Mouse (Mus musculus): ENCODE measurements around the gene Dpagt1. TPM values are rescaled to one million over a fixed set of nuclear protein-coding genes. Genes with fewer than 3 reads are reported as not detected.
"Not testable (repeated sequence)": the region's sequence is repeated elsewhere in the genome, so short reads cannot be mapped to it uniquely, and the experiment has no call there.

Dpagt1 gene
- total RNA-seq, 2 experiments from 2014 or later, result 15.5 to 17.9 TPM

DNA sequence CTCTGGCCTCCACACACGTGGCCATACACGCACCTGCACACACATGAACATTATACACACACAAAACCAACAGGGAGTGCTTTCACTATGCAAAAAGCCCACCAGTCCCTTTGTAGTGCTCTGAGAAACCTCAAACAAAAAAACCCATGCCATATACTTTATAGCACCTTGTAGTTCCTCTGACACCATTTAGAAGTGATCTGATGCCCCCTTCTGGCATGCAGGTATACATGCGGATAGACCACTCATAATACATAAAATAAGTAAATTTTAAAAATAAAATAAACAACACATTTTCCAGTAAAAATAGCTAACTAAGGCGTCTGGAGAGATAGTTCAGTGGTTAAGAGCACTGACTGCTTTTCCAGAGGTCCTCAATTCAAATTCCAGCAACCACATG is 31.4 kb downstream of the Dpagt1 start:
- intact Hi-C loops (cut with DNase I), result no loop called here
- no peak for DNase-seq (ENCODE audit: extremely low spot score in 1 of 2, low spot score in 2 of 2)

DNA sequence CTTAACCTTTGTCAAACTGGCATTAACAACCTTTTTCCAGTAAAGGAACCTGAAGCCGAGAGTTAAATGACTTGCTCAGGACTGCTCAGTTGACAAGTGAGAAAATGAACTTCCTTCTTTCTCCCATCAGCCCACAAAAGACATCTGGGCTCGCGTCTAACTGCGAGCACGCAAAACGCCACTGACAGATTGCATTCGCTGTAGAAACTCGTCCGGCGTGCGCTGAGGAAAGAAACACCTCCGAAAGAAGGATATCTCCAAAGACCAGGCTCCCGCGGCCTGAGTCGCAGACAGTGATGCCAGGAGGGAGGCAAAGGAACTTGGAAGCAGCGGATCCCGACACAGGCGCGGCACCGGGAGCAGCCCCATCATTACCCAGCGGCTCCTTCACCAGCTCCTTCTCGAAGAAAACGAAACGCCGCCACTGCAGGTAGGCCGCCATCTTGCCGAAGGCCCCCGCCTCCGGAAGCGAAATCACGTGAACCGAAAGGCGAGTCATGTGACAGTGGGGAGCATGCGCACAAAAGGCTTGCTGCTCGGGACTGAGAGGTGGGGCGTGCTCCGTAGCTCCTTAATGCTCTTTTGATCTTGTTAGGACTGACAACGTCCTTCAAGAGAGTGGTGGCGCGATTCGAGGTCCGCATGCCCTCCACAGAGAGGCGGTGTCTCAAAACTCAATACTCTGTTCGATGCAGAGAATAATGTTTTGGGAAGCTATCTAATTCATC is 35.5 kb downstream of the Dpagt1 start, which contains the start of gene Vps11:
TSS of gene Vps11 (minus strand) at position 481 of the 728 bp plus-strand sequence.
- intact Hi-C loops (cut with DNase I), result no loop called here
- DNase-seq (ENCODE audit: extremely low spot score in 1 of 2, low spot score in 2 of 2), result peak; percentile 94 to 97

DNA sequence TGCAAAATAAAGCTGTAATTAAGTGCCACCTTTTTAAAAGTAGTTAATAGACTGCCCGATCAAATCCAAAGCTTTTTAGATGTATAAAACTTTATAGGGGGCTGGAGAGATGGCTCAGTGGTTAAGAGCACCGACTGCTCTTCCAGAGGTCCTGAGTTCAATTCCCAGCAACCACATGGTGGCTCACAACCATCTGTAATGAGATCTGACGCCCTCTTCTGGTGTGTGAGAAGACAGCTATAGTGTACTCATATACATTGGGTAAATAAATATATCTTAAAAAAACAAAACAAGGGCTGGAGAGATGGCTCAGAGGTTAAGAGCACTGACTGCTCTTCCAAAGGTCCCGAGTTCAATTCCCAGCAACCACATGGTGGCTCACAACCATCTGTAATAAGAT is 36.1 kb downstream of the Dpagt1 start:
- intact Hi-C loops (cut with DNase I), result not testable (repeated sequence)

DNA sequence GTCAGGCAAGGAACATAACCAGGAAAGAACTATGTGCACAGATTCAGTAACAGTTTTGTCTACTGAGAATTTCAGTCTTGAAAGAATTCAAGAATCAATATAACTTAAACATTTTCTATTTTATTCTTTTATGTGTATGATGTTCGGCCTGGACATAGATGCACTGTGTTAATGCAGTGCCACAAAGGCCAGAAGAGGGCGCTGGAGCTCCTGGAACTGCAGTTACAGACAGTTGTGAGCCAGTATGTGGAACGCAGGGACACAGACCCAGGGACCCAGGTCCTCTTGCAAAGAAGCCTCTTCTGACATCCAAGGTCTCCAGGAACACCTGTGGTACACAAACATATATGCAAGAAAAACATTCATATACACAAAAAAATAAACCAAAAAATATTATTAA is 38.7 kb downstream of the Dpagt1 start:
- no peak for DNase-seq (ENCODE audit: extremely low spot score in 1 of 2, low spot score in 2 of 2)
- intact Hi-C loops (cut with DNase I), result no loop called here

More for the DNA sequence above, 36.1 kb downstream of the Dpagt1 start:
- not testable (repeated sequence) for DNase-seq (ENCODE audit: extremely low spot score in 1 of 2, low spot score in 2 of 2)

DNA sequence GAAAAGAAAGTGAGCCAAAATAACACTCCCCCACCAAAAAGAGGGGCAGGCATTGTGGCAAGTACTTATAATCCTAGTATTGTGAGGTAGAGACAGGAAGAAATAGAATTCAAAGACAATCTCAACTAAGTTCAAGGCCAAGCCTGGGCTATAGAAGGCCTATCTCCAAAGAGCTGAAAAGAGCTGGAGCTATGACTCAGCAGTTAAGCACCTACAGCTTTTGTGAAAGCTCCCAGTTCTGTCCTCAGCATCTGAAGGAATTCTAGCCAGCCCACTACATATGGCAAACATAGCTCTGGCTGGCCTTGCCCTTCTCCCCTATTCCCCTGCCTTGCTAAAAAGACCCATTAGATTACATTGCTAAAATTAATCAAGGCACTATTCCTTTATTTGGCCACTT is 47.6 kb downstream of the Dpagt1 start:
- no peak for DNase-seq (ENCODE audit: extremely low spot score in 1 of 2, low spot score in 2 of 2)
- intact Hi-C loops (cut with DNase I), result no loop called here

DNA sequence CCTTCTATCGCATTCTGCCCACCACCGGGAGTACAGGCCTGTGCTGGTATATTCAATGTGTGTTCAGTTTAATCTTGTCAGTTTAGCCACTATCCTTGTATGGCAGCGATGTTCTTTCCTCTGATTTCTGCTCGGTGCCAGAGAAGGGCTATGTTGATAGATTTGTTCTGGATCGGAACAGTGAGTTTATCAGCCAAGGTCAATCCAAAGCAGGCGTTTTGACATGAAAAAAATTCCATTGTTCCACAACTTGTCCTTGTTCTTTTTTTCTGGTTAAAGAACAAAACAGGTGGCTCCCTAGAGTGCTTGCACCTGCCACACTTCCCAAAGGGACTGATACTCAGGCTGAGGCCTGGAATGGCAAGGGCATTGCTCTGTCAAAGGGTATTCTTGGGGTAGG is 50.3 kb downstream of the Dpagt1 start:
- no peak for DNase-seq (ENCODE audit: extremely low spot score in 1 of 2, low spot score in 2 of 2)
- intact Hi-C loops (cut with DNase I), result no loop called here

DNA sequence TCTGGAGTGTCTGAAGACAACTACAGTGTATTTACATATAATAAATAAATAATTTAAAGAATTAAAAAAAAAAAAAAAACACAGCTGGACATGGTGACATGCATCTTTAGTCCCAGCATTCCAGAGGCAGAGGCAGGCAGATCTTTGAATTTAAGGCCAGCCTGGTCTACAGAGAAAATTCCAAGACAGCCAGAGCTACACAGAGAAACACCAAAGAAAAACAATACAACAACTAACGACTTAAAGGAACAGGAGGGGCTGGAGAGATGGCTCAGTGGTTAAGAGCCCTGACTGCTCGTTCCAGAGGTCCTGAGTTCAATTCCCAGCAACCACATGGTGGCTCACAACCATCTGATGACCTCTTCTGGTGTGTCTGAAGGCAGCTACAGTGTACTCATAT is 51.5 kb downstream of the Dpagt1 start:
- intact Hi-C loops (cut with DNase I); DNase-seq (ENCODE audit: extremely low spot score in 1 of 2, low spot score in 2 of 2): not testable (repeated sequence)

DNA sequence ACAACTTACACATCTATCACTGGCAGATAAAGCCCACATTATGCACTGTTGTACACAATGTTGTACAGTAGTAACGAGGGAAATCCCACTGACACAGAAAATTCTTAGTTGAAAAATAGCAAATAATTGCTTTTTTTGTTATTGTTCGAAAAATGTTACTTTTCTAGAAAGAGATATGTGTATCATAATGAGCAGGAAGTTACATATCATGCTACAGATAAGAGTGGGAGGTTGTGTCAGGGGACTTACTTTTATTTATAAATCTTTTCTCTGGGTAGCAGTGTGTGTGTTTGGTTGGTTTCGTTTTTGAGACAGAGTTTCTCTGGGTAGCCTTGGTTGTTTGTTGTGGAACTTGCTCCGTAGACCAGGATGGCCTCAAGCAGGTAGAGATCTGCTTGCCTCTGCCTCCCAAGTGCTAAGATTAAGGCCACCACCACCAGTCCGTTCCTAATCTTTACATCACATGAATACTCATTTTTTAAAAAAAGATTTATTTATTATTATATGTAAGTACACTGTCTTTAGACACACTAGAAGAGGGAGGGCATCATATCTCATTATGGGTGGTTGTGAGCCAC is 52.4 kb downstream of the Dpagt1 start:
- intact Hi-C loops (cut with DNase I), result no loop called here
- DNase-seq (ENCODE audit: extremely low spot score in 1 of 2, low spot score in 2 of 2), result no peak

DNA sequence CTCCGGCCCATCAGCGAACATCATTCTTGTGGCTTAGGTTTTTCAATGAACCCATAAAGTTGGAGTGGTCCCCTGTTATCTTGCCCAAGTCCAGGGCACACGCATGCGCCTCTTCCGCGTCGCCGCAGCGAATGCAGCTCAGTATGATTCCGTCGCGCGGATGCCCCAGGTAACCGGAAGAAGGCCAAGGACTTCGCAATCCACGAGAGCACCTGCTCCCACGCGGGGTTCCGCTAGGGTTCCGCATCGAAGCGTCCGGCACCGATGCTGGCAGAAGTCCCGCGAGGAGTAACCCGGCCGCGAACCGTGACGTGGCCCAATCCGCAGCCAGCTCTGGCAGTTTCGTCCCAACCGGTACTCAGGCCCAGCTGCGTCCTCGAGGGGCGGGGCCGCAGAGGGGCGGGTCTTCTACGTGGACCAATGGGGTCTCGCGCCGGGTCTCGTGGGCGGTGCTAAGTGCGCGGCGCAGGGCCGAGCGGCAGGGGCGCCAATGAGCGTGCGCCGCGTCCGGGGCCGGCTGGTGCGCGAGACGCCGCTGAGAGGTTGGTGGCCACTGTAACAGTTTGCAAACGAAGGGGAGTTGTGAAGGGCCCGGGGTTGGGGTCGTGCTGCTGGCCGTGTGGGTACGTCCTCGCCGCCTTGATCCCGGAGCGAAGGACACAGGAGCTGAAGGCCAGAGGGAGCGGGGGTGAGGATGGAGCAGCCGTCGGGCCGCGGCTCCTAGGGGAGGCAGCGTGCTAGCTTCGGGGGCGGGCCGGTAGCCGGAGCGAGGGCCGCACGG is 53.4 kb downstream of the Dpagt1 start, which contains the start of gene Hyou1:
TSS of gene Hyou1 (plus strand) at position 437 of the 781 bp plus-strand sequence.
- peak; percentile 99 for DNase-seq (ENCODE audit: extremely low spot score in 1 of 2, low spot score in 2 of 2)

DNA sequence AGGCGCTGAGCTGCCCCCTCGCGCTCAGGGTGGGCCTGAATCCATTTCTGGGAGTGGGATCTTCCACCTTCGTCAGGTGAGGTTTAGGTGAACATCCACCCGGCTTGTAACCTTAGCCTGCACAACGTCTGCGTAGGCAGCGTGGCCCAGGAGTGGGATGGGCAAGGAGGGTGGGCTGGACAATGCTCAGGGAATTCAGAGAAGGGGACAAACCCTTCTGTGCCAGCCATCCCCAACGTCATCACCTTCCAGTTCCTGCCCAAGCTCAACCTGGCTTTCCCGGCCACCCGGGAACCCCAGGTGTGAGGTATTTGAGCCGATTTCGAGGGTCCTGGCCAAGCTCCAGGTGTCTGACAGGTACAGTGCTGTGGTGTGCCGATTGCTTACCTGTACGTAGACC is 54.0 kb downstream of the Dpagt1 start:
- intact Hi-C loops (cut with DNase I), result no loop called here
- peak in 1 of 2 experiments; percentile 43 for DNase-seq (ENCODE audit: extremely low spot score in 1 of 2, low spot score in 2 of 2)

More for the DNA sequence above, 53.4 kb downstream of the Dpagt1 start, which contains the start of gene Hyou1:
- intact Hi-C loops (cut with DNase I), result no loop called here

Small RNA genes within 50 kb of the gene (microRNA-seq; reads per million reads assigned to microRNA genes)
- gene Gm44335, result not detected

Other genes with a start within 250 kb of the Dpagt1 start
- gene Mfrp, start 224.3 kb upstream of the Dpagt1 start, total RNA-seq (2021), result under 1 TPM in 1 of 2 experiments, not detected in 1; 0.17 TPM
- gene C1qtnf5, start 218.8 kb upstream of the Dpagt1 start, total RNA-seq (2021), result 10 to 100 TPM; 11.2 to 12.1 TPM
- gene Gm49380, start 212.5 kb upstream of the Dpagt1 start, total RNA-seq (2021), result not detected
- 10 to 100 TPM; 30.1 to 33.4 TPM for gene Rnf26, start 212.5 kb upstream of the Dpagt1 start, total RNA-seq (2021)
- gene Mcam, start 191.6 kb upstream of the Dpagt1 start, total RNA-seq (2021), result 10 to 100 TPM; 19.2 to 22.2 TPM
- 10 to 100 TPM; 48.6 to 49.9 TPM for gene Cbl, start 92.0 kb upstream of the Dpagt1 start, total RNA-seq (2021)
- 1 to 10 TPM in 1 of 2 experiments, under 1 TPM in 1; 0.69 to 1.9 TPM for gene Ccdc153, start 85.3 kb upstream of the Dpagt1 start, total RNA-seq (2021)
- gene Pdzd3, start 74.5 kb upstream of the Dpagt1 start, total RNA-seq (2021), result under 1 TPM; 0.53 to 0.60 TPM
- 10 to 100 TPM; 11.9 to 14.8 TPM for gene Nlrx1, start 57.4 kb upstream of the Dpagt1 start, total RNA-seq (2021)
- gene Abcg4, start 37.4 kb upstream of the Dpagt1 start, total RNA-seq (2021), result 10 to 100 TPM; 68.0 to 73.2 TPM
- gene Hinfp, start 20.3 kb upstream of the Dpagt1 start, total RNA-seq (2021), result 10 to 100 TPM; 27.1 to 28.3 TPM
- 100 to 1,000 TPM; 151 to 158 TPM for gene C2cd2l, start 5.7 kb upstream of the Dpagt1 start, total RNA-seq (2021)
- gene H2afx, start 8.7 kb downstream of the Dpagt1 start, total RNA-seq (2021), result 10 to 100 TPM; 66.5 to 67.6 TPM
- gene Hmbs, start 18.2 kb downstream of the Dpagt1 start, total RNA-seq (2021), result 10 to 100 TPM; 20.5 to 24.0 TPM
- gene Vps11, start 35.7 kb downstream of the Dpagt1 start, total RNA-seq (2021), result 10 to 100 TPM; 42.6 to 49.1 TPM
- 10 to 100 TPM; 87.1 to 89.3 TPM for gene Hyou1, start 53.5 kb downstream of the Dpagt1 start, total RNA-seq (2021)
- 10 to 100 TPM; 36.9 to 40.1 TPM for gene Slc37a4, start 70.8 kb downstream of the Dpagt1 start, total RNA-seq (2021)
- gene Rps25, start 81.1 kb downstream of the Dpagt1 start, total RNA-seq (2021), result 100 to 1,000 TPM; 711 to 765 TPM
- 10 to 100 TPM; 75.3 to 87.2 TPM for gene Trappc4, start 81.6 kb downstream of the Dpagt1 start, total RNA-seq (2021)
- 10 to 100 TPM; 16.1 to 19.9 TPM for gene Ccdc84, start 92.5 kb downstream of the Dpagt1 start, total RNA-seq (2021)
- not detected for gene Foxr1, start 115.1 kb downstream of the Dpagt1 start, total RNA-seq (2021)
- gene Upk2, start 129.0 kb downstream of the Dpagt1 start, total RNA-seq (2021), result not detected
- gene Bcl9l, start 156.8 kb downstream of the Dpagt1 start, total RNA-seq (2021), result 10 to 100 TPM; 85.4 to 98.1 TPM
- not detected for gene Cxcr5, start 235.9 kb downstream of the Dpagt1 start, total RNA-seq (2021)